Mouse (Mus musculus) stomach, postnatal 0 days (tissue): ENCODE data around the gene Wdfy1.

Experiments used
- CTCF ChIP-seq: IDR thresholded peaks from 2 replicates; pipeline ENCODE4 v1.5.1; 2016; ENCODE audit warnings: antibody characterized with exemption, low read depth, mild to moderate bottlenecking, moderate library complexity
- EP300 ChIP-seq: optimal IDR thresholded peaks from 2 replicates; pipeline ENCODE3; 2016; ENCODE audit warnings: antibody characterized with exemption

DNA sequence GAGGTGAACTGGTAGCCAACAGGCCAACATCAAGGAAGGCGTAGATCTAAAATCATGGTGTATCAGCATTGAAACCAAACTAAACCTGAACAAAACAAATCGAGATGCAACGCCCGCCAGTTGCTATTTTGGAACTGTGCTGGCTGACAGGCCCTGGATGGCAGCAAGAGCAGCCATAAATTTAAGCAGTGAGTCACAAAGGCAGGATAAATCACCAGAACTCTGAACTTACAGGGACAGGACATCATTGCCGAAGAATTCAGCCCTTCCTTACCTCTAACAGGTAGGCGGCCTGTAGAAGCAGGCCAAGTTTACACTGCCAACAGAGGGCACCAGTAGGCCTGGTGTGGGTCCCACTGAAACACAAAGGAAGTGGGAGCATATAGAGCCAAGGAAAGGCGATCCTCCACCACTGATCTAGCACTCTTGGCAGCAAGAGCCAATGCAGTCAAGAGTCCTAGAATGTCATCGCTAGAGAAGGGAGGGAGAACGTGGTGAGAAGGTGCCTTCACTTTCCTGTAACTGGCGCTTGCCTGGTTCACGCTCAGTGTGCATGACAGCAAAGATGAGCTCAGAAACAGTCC lies 43.4 kb upstream of the Wdfy1 start:
- TF ChIP-seq CTCF (peak; percentile 21; the same call in 1 of the 2 replicates), EP300 (no peak)
